Mouse (Mus musculus) erythroblast, embryonic 14.5 days (primary cell): ENCODE measurements around the gene Pld4. TPM values are rescaled to one million over a fixed set of nuclear protein-coding genes. Genes with fewer than 3 reads are reported as not detected.

Experiments
- H3K27me3 ChIP-seq: 2 replicates; pipeline ENCODE4 v1.6.1; 2012; ENCODE audit warnings: inconsistent platforms; ENCODE audit not compliant: control insufficient read depth
- H3K36me3 ChIP-seq: 2 replicates; pipeline ENCODE4 v1.6.1; 2012; ENCODE audit warnings: mild to moderate bottlenecking, inconsistent platforms; ENCODE audit not compliant: control insufficient read depth
- H3K4me1 ChIP-seq: 2 replicates; pipeline ENCODE4 v1.6.1; 2012; ENCODE audit warnings: inconsistent platforms; ENCODE audit not compliant: control insufficient read depth
- H3K4me3 ChIP-seq: replicated peaks from 2 replicates; pipeline ENCODE3; 2012; ENCODE audit warnings: moderate library complexity, mild to moderate bottlenecking, inconsistent platforms
- H3K9me3 ChIP-seq: 2 replicates; pipeline ENCODE4 v1.6.1; 2012; ENCODE audit warnings: low read length, inconsistent platforms, mixed read lengths; ENCODE audit not compliant: control insufficient read depth
- GATA1 ChIP-seq: IDR thresholded peaks from 2 replicates; pipeline ENCODE4 v1.6.1; 2012; ENCODE audit warnings: low read length, inconsistent platforms, mixed read lengths
- TAL1 ChIP-seq: IDR thresholded peaks from 3 replicates; pipeline ENCODE4 v1.6.1; 2012; ENCODE audit warnings: low read length, inconsistent platforms, mixed read lengths
- polyA plus RNA-seq: library from polyadenylated mRNA; stranded (reverse); fragments of >175 nt; gene quantifications from 2 replicates; pipeline ENCODE4 v1.2.3, GENCODE M21; 2012

Pld4 gene
- polyA plus RNA-seq, 1 experiment = 0.24 TPM

GRCm38 (mm10) chr12:112759471-112759870, 984 bp upstream of the Pld4 start:
- Histone ChIP-seq H3K27me3 (no peaks in the 10 kb centered on the region; the same call in 1 of the 2 replicates), H3K9me3 (no peaks in the 10 kb centered on the region), H3K4me1 (no peaks in the 10 kb centered on the region), H3K36me3 (no peaks in the 10 kb centered on the region), H3K4me3 (no peak overlapping the region)
- TF ChIP-seq TAL1 (no peak), GATA1 (no peak)

- H3K27me3 ChIP-seq = no peaks in the 10 kb centered on the region; the same call in 1 of the 2 replicates
- no peaks in the 10 kb centered on the region for H3K9me3 ChIP-seq
- H3K4me1 ChIP-seq = no peaks in the 10 kb centered on the region
- no peak overlapping the region for H3K4me3 ChIP-seq
- H3K36me3 ChIP-seq = no peaks in the 10 kb centered on the region
- no peak for TF ChIP-seq GATA1
- TF ChIP-seq TAL1 = no peak
Measured at GRCm38 (mm10) chr12:112761411-112761810, 956 bp downstream of the Pld4 start.

DNA sequence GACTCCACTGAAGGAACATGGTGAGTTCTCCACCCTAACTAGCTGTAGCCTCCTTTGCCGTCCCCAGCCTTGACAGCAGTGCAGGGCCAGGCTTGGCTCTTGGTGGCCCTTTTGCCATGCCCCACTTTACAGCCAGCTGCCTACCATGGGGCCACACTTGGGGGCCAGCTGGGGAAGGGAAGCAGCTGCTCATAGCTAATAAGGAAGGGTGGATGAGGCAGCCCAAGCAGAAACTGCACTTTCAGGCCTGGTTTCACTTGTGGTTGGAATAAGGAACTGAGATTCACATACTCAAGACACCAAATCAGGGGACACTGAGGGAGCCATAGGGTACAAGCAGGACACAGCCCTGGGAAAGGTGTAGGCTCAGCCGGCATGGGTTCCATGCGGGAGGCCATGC, 1.6 kb downstream of the Pld4 start:
- Histone ChIP-seq H3K36me3 (no peaks in the 10 kb centered on the region), H3K9me3 (no peaks in the 10 kb centered on the region), H3K4me1 (no peaks in the 10 kb centered on the region), H3K4me3 (no peak overlapping the region), H3K27me3 (no peaks in the 10 kb centered on the region; the same call in 1 of the 2 replicates)
- no peak for TF ChIP-seq TAL1
- no peak for TF ChIP-seq GATA1

DNA sequence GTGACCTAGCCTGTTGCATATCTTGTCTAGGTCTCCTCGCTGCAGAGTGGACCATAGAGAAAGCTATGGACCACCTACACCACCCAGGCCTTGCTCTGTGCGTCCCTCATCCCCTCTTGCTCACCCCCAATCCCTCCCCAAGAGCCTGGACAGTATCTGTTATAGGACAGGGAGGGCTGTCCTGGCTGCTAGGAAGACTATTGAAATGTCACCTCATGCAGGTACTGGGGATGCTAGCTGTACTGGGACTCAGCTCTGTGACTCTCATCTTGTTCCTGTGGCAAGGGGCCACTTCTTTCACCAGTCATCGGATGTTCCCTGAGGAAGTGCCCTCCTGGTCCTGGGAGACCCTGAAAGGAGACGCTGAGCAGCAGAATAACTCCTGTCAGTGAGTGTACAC, 2.7 kb downstream of the Pld4 start:
- Histone ChIP-seq H3K27me3 (no peaks in the 10 kb centered on the region), H3K36me3 (no peaks in the 10 kb centered on the region), H3K9me3 (no peaks in the 10 kb centered on the region), H3K4me1 (no peaks in the 10 kb centered on the region), H3K4me3 (no peak overlapping the region)
- no peak for TF ChIP-seq GATA1
- no peak for TF ChIP-seq TAL1

- Histone ChIP-seq H3K4me1 (no peaks in the 10 kb centered on the region), H3K36me3 (no peaks in the 10 kb centered on the region), H3K27me3 (no peaks in the 10 kb centered on the region), H3K4me3 (no peak overlapping the region), H3K9me3 (no peaks in the 10 kb centered on the region)
- TF ChIP-seq GATA1 (no peak), TAL1 (no peak)
Measured at GRCm38 (mm10) chr12:112764141-112764540, 3.7 kb downstream of the Pld4 start.

DNA sequence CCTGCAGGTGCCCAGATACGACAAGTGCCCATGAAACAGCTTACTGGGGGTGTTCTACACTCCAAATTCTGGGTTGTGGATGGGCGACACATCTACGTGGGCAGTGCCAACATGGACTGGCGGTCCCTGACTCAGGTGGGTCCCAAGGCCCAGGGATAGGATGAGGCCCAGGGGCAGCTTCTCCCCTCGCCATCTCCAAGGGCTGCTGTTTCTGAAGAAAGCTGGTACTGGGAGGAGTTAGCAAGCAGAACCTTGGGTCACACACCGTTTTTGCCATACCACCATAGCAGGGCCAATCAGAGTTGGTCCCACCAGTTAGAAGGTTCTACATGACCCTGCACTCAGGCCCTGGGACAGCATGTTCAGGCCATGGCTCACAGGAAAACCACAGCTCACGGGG, 4.5 kb downstream of the Pld4 start:
- no peaks in the 10 kb centered on the region for H3K27me3 ChIP-seq
- TF ChIP-seq GATA1 (no peak), TAL1 (no peak)
- H3K9me3 ChIP-seq = no peaks in the 10 kb centered on the region

GRCm38 (mm10) chr12:112766586-112766985, 6.1 kb downstream of the Pld4 start:
- Histone ChIP-seq H3K27me3 (no peaks in the 10 kb centered on the region), H3K36me3 (no peaks in the 10 kb centered on the region), H3K4me1 (no peaks in the 10 kb centered on the region), H3K9me3 (no peaks in the 10 kb centered on the region), H3K4me3 (no peak overlapping the region)
- TF ChIP-seq TAL1 = no peak
- no peak for TF ChIP-seq GATA1

More for the DNA sequence above, 4.5 kb downstream of the Pld4 start:
- no peaks in the 10 kb centered on the region for H3K4me1 ChIP-seq
- no peaks in the 10 kb centered on the region for H3K36me3 ChIP-seq
- no peak overlapping the region for H3K4me3 ChIP-seq

DNA sequence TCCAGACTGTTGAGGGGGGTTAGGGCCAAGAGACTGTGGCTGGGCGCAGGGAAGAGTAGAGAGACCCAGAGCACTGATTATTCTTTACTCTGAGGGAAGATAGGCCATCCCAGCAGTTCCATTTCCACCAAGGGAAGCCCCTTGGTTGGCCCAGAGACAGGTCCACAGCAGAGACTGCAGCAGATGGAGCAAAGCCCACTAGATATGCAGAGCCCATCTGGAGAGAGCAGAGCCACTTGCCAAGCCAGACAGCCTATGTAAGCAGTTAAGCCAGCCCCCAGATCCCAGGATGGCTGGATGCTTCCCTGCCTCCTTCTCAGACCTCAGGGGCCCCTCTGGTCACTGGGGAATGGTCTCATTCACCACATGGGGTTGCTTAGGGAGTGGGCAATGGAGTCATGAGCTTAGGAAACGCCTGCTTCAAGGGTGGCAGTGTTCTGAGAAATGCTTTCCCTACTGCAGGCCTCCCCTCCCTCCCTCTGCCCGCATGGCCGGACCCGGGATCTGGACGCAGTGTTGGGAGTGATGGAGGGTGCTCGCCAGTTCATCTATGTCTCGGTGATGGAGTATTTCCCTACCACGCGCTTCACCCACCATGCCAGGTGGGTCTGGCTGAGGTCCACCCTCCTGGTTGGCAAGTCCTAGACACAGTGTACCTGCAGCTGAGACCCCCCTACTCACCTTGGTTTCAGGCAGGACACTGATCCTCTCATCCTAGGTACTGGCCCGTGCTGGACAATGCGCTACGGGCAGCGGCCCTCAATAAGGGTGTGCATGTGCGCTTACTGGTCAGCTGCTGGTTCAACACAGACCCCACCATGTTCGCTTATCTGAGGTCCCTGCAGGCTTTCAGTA, 6.8 kb downstream of the Pld4 start:
- no peaks in the 10 kb centered on the region for H3K36me3 ChIP-seq
- no peaks in the 10 kb centered on the region for H3K4me1 ChIP-seq
- no peaks in the 10 kb centered on the region for H3K9me3 ChIP-seq
- H3K4me3 ChIP-seq = no peak overlapping the region
- no peak for TF ChIP-seq GATA1
- no peak for TF ChIP-seq TAL1
- no peaks in the 10 kb centered on the region; the same call in 1 of the 2 replicates for H3K27me3 ChIP-seq

DNA sequence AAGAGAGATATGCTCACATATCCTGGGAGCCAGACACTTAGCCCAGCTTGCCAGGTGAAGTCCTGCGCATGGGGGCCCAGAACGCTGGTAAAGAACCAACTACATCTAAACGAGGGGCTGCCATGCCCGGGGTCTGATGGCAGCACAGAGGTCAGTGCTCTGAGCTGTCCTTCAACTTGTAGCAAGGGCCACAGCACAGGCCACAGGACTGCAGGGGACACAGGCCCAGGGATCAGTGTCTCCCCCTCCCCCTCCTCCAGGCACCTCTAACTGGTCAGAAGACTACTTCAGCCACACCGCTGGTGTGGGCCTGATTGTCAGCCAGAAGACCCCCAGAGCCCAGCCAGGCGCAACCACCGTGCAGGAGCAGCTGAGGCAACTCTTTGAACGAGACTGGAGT, 7.7 kb downstream of the Pld4 start:
- Histone ChIP-seq H3K9me3 (no peaks in the 10 kb centered on the region), H3K36me3 (no peaks in the 10 kb centered on the region), H3K4me3 (no peak overlapping the region), H3K4me1 (no peaks in the 10 kb centered on the region), H3K27me3 (no peaks in the 10 kb centered on the region; the same call in 1 of the 2 replicates)
- no peak for TF ChIP-seq TAL1
- no peak for TF ChIP-seq GATA1

DNA sequence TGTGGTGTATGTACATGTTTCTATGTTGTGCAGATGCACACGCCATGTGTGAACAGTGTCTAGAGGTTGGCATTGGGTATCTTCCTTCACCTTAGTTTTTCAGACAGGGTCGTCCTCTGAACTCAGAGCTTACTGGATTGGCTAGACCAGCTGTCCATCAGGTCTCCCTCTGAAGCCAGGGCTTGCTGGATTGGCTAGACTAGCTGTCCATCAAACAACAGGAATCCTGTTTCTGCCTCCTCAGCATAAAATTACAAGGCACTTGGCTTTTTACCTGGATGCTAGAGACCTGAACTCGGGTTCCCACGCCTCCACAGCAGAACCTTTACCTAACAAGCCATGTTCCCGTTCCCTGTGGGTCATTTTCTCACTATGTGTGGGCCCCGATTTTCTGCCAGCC, 8.6 kb downstream of the Pld4 start:
- Histone ChIP-seq H3K4me1 (no peaks in the 10 kb centered on the region), H3K36me3 (no peaks in the 10 kb centered on the region), H3K4me3 (no peak overlapping the region), H3K9me3 (0 out of 2 replicates have a peak, but pooled peaks cover 2% of the 10 kb centered on the region), H3K27me3 (no peaks in the 10 kb centered on the region; the same call in 1 of the 2 replicates)
- no peak for TF ChIP-seq TAL1
- TF ChIP-seq GATA1 = no peak
